Mouse (Mus musculus) urinary bladder, postnatal 25 days (tissue): ENCODE data around the gene Hyal1.
"Not testable (repeated sequence)": the region's sequence is repeated elsewhere in the genome, so short reads cannot be mapped to it uniquely, and the experiment has no call there.

Experiments used
- DNase-seq: peaks from one replicate; pipeline ENCODE4 v3.0.0; 2022; ENCODE audit warnings: low spot score

The Hyal1 gene

GRCm38 (mm10) chr9:107571534-107572326 lies 5.0 kb upstream of the Hyal1 start:
- DNase-seq: no peak

DNA sequence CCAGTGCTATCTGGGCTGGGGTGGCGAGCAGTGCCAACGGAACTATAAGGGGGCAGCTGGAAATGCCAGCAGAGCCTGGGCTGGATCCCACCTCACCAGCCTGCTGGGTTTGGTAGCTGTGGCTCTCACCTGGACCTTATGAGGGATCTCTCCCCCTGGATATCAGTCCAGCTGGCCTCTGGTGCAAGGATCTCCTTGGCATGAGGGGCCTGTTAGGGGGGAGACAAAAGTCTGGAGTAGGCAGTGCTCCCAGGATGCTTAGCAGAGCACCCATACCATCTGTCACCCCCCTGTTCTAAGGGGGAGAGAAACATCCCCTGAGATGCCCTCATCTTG lies 4.4 kb upstream of the Hyal1 start:
- DNase-seq: no peak

DNA sequence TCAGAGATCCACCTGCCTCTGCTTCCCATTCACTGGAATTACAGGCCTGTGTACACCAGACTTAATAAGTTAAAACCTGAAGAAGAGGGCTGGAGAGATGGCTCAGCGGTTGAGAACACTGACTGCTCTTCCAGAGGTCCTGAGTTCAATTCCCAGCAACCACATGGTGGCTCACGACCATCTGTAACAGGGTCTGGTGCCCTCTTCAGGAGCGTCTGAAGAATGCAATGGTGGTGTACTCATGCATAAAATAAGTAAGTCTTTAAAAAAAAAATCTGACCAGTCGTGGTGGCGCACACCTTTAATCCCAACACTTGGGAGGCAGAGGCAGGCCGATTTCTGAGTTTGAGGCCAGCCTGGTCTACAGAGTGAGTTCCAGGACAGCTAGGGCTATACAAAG lies 3.0 kb upstream of the Hyal1 start:
- not testable (repeated sequence) for DNase-seq

GRCm38 (mm10) chr9:107575579-107576356 lies 959 bp upstream of the Hyal1 start:
- no peak for DNase-seq

DNA sequence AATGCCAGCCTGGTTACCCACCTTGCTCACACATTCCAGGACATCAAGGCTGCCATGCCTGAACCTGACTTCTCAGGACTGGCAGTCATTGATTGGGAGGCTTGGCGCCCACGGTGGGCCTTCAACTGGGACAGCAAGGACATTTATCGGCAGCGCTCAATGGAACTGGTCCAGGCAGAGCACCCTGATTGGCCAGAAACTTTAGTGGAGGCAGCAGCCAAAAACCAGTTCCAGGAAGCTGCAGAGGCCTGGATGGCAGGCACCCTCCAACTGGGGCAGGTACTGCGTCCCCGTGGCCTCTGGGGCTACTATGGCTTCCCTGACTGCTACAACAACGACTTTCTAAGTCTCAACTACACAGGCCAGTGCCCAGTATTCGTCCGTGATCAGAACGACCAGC lies 1.1 kb downstream of the Hyal1 start:
- no peak for DNase-seq

DNA sequence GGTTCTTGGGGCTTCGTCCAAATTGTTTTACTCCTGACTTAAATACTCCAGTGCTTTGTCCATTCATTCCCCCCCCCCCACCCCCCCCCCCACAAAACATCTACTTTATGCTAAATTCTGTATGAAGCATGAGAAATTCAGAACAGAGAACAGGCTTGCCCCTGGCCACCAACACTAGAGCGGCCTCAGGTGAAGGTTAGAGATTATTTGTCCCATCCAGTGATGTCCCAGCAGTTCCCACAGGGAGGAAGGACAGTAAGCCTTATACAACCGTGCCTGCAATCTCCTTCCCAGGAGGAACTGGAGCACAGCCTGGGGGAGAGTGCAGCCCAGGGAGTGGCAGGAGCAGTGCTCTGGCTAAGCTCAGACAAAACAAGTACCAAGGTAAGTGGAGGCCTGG lies 1.9 kb downstream of the Hyal1 start, which contains the start of gene Naa80:
TSS of gene Naa80 (plus strand) at position 301 of the 400 bp plus-strand sequence.
- DNase-seq: no peak

- DNase-seq: no peak
Observed at GRCm38 (mm10) chr9:107579023-107579900, 2.5 kb downstream of the Hyal1 start.

GRCm38 (mm10) chr9:107580501-107581317 lies 4.0 kb downstream of the Hyal1 start, which contains the start of gene Hyal3:
Gene Hyal3 (plus strand): TSS chr9:107580818.
- peak; percentile 75 for DNase-seq

DNA sequence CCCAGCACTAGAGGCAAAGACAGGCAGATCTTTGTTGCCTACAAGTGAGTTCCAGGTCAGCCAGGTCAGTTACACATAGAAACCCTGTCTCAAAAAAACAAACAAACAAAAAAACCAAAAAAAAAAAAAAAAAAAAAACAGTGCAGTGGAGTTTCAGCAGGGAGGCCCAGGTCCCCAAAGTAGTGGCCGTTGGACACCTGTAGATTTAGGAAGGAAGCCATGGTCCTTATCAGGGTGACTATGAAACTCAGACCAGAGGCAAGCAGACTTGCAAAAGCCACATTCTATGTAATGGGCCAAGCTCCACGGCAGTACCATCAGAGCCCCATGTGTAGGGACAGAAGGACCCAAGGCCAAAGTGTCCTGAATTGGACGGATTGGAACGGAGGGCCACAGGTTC lies 4.9 kb downstream of the Hyal1 start:
- no peak for DNase-seq

DNA sequence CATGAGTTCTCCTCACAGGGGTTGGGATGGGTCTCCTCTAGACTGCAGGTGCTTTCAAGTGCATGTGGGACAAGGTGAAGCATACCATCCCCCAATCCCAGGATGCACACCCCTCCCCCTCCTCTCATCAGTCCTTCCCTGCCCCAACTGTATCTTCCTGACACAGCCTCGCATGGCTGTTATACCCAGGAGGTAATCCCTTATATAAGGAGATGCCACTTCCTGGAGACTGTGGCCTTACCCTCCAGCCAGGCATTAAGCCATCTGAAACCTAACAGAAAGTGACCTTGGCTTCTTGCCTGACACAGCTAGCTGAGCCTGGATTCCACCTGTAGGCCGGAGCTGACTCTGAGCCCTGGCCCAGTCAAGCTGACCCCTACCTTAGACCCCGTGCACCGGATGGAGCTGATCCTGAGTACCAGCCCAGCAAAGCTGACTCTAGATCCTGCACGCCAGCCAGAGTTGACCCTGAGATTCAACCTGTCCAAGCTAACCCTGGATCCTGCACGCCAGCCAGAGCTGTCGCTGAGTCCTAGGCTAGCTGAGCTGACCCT lies 5.9 kb downstream of the Hyal1 start:
- no peak for DNase-seq

DNA sequence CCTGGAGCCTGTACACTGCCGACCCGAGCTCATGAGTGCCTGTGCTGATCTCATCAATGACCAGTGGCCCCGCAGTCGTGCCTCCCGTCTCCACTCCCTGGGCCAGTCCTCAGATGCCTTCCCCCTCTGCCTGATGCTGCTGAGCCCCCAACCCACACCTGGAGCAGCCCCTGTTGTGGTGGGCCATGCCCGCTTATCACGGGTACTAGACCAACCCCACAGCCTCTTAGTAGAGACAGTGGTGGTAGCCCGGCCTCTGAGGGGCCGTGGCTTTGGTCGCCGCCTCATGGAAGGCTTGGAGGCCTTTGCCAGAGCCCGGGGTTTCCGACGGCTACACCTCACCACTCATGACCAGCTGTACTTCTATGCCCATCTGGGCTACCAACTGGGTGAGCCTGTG lies 6.4 kb downstream of the Hyal1 start:
- no peak for DNase-seq

DNA sequence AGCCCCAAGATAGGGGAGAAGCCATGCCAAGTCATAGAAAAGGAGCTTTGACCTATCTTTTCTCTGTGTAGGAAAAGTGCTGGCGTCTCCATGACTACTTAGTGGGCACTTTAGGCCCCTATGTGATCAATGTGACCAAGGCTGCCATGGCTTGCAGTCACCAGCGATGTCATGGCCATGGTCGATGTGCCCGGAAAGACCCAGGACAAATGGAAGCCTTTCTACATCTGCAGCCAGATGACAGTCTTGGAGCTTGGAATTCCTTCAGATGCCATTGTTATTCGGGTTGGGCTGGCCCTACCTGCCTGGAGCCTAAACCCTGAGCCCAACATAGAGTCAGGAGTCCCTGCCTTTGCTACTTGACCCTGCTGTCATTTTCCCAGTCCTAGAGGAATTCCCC lies 9.8 kb downstream of the Hyal1 start:
- no peak for DNase-seq

DNA sequence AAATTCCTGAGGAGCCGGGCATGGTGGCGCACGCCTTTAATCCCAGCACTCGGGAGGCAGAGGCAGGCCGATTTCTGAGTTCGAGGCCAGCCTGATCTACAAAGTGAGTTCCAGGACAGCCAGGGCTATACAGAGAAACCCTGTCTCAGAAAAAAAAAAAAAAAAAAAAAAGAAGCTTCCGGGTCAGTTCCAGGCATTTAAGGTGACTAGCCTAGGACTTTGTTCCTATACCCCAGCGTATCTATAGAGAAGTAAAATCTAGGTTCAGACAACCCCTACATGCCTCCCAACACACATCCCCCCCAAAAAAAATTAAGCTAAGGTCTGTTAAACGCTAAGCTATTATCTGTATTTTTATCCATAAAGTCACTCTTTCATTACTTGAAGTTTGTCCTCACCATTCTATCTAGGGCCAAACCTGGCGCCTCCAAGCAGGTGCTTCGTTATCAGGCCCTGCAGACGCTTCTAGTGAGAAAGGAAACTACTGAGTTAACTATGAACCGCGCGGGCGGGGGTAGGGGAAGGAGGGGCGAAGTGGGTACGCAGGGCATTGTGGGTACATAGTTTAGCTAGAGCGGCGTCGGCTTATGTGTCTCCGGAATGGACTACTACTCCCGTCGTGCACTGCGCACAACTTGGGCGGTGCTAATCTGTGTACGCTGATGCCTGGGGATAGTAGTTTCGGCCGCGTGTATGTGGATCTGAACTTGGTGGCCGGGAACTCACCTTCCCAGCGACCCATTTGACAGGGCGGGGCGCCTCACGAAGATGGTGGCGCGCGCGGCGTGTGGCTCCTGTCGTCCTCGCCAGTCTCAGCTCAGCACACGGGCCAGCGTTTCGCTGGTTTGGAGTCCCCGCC lies 10.5 kb downstream of the Hyal1 start, which contains the start of gene Ifrd2:
TSS of gene Ifrd2 (plus strand) at position 669 of the 859 bp plus-strand sequence.
- DNase-seq: peak; percentile 83

DNA sequence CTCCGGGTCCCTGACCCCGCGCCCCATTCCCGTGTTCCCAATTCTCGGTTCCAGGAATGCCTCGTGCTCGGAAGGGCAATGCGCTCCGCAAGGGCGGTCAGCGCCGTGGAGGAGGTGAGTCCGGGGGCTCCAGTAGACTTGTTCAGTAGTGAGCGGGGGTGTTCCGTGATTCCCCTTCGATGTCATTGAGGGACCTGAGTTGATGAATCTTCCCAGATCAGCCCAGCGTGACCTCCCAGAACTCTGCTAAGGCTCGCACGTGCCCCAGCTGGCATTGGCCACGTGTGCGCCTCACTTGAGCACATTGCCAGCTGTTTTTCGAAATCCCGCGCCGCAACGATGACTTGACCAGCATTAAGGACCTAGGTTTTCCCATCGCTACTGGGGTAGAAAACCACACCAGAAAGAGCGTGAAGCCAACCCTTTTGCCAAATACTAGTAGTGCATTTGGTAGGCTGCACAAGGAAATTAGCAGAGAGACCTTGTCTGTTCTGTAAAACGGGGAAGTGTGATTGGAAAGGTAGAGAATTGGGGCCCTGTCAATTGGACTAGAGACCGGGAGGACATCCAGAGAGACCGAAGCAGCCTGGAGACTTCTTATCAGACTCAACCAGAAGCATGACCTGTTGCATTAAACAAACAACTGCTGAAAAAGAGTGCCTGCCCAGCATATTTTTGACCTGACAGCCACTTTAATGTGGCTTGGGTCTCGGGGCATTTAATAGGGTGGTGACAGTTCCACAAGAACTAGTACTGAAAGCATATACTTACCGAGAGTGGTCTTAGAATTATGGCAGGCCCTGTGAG lies 11.3 kb downstream of the Hyal1 start:
- no peak for DNase-seq

DNA sequence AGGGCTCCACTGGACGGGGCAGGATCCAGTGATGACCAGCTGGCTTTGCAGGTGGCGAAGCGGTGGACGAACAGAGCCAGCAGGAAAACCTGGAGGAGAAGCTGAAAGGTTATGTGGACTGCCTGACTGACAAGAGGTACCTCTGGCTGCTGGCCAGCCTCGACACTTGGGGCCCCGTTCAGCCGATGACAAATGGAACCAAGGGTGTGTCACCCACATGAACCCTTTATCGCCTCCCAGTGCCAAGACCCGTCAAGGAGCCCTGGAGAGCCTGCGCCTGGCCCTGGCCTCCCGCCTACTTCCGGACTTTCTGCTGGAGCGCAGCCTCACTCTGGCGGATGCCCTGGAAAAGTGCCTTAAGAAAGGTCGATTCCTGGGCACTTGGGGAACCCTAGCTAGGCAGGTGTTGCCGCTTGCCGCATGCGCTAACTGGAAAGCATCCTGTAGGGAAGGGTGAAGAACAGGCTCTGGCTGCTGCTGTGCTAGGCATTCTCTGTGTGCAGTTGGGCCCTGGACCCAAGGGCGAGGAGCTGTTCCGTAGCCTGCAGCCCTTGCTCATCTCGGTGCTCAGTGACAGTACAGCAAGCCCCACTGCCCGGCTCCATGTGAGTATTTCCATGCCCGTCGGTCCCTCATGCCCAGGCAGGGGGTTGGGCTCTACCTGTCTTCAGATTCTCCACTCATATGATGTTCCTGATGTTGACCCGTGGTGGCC lies 13.5 kb downstream of the Hyal1 start:
- no peak for DNase-seq

DNA sequence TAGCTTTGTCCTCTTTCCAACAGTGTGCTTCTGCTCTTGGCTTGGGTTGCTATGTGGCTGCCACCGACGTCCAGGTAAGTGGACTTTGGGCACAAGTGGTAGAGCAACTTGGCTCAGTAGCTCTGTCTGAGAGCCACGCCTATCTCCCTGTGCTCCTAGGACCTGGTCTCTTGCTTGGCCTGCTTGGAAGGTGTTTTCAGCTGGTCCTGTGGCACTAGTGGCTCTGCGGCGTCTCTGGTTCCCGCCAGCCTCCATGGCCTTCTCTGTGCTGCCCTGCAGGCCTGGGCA lies 14.0 kb downstream of the Hyal1 start:
- DNase-seq: no peak

GRCm38 (mm10) chr9:107593101-107593976 lies 16.6 kb downstream of the Hyal1 start:
- DNase-seq: no peak
